Mouse (Mus musculus) T-helper 17 cell (primary cell): Measurements from ENCODE around the gene Cacnb2.

Source experiments
- in situ Hi-C, 2 experiments: fragments of 300-600 bp; cut with MboI, MseI; formaldehyde crosslinking; loops; 1 replicate in 1 of 2; 2 replicates in 1 of 2; pipeline ENCODE4 v1.15.1; 2025; ENCODE audit warnings: high pct_unique_total_duplicates in 2 of 2

Cacnb2 gene

DNA sequence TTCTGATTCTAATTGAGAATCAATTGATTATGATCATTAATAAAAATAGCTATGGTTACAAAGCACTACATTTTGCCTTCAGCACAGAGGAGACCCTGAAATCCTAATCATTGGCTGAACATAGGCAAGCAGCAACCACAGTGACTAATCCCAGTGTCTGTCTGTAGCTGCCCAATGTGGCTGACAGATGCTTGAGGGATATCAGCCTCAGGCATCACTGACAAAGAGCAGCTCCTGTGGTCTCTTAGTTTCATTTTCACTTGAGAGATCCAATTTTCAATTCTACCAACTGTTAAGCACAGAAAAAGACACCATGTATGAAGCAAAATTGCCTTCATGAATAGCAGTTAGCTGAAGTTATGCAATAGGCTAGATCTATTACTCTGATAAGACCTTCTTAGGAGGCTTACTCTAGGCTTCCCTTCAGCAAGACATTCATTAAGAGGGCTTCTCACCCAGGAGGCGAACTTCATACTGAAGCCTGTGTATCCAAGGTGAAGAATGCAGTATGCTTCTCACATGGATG is 358.1 kb downstream of the Cacnb2 start:
- in situ Hi-C loops = no loop called here

DNA sequence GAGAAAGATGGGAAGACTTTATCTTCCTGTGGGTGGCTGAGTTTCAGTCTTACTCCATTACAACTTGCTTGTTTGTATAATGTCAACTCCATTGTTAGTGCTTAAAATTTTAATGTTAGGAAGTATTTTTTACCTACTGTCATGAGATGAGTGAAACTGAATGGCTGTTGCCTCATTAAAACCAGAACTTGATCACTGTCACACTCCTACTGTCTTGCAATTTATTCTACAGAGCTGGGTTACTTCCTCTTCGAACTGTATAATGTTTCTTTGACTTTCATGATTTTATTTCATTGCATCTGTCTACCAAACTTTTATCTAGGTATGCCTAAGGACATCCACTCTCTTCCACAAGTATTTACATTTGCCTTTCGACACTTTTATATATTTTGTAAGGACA is 358.6 kb downstream of the Cacnb2 start:
- in situ Hi-C loops = no loop called here

DNA sequence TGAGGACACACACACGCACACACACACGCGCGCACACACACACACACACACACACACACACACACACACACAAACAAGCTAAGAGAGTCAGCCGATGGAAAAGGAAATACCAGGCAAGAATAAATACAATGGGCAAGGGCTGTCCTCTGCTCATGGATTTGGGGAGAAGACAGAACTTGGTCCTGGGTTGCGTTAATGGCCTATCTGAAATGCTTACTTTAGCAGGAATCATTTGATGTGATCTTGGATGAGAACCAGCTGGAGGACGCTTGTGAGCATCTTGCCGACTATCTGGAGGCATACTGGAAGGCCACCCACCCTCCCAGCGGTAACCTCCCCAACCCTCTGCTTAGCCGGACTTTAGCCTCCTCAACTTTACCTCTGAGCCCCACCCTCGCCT is 381.1 kb downstream of the Cacnb2 start:
- in situ Hi-C loops = no loop called here

DNA sequence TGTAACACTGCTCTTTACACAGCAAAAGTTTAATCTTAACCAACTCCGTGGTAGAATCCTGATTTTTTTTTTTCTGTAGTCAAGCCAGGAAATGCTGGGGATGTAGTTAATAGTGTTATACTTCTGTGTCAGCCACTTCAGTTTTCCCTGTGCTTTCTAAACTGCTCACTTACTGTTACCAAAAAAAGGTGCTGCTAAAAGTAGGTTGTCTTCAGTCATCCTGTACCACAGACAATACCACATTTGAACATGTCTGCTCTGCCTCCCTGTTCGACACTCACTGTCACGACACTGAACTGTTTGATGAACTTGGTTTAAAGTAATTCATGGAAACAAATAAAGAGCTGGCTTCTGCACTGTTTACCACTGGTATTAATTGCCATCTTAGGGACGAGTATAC is 385.6 kb downstream of the Cacnb2 start:
- in situ Hi-C loops = no loop called here

DNA sequence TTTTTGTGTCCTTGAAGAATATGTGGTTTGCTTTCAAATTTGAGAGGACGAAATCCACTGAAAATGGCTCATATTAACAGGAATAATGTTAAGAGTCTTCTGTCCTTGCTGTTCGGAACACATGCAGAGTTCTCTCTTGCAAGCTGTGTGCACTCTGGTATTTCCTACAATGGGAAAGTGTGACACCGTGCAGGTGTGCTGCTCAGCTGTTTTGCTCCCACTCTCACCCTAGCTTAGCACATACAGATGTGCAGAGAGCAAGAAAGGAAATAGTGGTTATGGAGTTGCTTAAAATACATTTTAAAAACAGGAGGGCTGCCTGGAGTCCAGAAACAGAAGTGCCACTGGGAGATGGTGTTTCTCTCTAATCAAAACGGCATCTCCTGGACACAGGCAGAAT is 386.5 kb downstream of the Cacnb2 start:
- in situ Hi-C loops = no loop called here

DNA sequence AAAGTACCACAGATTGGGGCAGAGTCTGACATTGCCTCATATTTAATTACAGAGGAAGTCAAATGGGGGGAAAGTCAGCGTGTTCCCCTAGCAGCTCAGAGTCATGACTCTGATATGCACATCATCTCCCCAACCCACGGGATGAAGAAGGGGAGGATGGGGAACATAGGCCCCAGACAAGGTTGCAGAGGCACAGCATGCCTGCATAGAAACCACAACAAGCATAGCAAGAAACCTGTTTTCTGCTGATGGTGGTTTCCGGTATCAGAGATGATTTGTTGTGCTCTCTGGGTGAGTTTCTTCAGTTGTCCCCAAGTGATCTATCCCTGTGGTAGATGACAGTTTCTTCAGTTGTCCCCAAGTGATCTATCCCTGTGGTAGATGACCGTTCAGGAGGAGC is 389.6 kb downstream of the Cacnb2 start:
- in situ Hi-C loops = no loop called here

DNA sequence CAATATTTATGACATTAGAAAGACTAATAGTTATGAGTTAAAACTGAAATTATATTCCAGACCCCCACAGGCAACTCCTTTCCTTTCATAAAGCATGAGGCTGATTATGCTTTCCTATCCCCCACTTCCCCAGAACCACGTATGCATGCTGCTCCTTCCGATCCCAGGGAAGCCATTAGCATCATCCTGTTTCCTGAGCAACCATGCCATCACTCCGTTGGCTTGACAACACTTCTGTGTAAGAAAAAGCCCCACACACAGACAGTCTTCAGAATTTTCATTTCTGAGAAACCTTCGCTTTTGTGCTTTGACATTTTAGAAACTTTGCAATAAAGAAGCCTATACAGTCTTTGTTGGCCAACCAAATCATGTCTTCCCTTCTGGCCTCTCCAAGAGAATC is 393.1 kb downstream of the Cacnb2 start:
- in situ Hi-C loops = no loop called here

DNA sequence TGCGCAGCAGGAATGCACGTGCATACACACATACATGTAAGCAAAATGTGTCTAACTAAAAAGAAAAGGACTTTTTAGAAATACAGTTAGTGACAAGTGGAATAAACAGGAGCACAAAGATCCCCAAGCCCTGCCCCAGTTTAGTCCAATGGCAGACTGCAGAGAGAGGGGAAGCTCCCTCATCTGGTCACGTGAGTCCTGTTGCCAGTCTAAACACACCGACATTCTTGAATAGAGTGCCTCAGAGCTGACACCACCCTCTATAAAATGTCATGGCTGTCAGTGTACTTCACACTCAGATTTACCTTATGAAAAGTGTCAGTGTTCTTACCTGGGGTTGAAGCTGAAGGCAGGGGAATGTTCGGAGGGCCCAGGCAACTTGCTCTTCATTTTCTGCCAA is 394.9 kb downstream of the Cacnb2 start:
- in situ Hi-C loops = no loop called here

DNA sequence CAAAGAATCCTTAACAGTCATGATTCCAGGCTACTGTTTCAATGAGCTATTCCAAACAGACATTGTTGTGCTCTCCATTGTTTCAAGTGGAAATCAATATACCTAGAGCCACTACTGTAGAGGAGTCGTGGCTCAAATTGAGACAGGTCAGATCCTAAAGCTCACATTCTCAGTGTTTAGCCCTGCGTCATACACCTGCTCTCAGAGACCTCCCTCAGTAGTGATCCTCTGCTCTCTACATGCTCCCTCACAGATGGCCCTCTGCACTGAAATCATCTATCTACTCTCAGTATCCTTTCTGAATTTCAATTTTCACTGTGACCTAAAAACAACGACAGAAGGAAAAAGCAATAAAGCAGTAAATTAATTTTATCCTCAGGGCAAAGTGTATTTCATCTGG is 404.6 kb downstream of the Cacnb2 start:
- in situ Hi-C loops = no loop called here

DNA sequence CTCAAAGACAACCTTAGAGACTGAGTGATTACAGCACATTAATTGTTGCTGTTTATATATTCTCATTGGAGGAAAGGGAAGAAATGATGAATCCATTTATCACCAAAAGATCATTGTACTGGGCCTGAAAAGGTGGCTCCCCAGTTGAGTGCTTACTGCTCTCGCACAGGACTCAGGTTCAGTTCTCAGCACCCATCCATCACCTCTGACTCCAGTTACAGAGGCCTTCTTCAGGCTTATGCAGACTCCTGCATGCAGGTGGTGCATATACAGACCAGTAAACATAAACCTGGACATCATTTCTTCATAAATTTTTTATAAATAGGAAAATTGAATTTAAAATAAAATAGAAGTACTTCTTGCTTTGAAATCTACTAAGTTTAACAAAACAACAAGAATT is 405.2 kb downstream of the Cacnb2 start:
- in situ Hi-C loops = no loop called here

DNA sequence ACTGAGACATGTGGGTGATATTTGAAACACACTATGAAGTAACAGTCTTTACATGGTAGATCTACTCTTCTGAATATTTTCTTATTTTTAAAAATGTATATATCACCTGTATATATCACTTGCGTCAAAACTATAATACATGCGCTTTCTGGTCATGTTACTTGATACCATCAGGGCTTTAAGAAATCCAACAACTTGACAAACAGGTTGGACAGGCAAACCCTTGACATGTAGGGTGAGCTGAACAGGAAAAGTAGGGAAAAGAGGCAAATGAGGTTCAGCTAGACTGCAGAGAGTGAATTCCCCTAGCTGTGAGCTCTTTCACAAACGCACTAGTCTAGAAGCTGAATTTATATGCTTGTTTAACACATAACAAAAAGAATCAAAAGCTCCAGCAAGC is 423.9 kb downstream of the Cacnb2 start:
- in situ Hi-C loops = no loop called here

DNA sequence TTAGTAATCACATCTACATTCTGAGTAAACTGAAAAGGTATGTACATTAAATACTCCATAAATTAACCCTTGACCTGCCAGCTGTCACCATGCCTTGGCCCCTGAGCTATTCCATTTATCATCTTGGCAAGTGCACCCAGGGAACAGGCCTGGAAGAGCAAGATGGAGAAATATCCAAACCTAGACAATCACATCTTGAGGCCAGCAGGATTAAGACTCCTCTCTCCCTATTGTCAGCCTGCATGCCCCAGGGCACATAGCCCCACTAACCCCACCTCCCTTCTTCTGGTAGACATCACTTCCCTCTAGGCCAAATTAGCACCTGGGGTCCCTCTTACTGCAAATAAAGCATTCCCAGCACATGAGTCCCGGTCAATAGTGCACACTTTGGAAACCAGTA is 424.9 kb downstream of the Cacnb2 start:
- in situ Hi-C loops = no loop called here
